Comparison of ENCODE assay signal across 10 mouse cellular contexts in the genomic region with DNA sequence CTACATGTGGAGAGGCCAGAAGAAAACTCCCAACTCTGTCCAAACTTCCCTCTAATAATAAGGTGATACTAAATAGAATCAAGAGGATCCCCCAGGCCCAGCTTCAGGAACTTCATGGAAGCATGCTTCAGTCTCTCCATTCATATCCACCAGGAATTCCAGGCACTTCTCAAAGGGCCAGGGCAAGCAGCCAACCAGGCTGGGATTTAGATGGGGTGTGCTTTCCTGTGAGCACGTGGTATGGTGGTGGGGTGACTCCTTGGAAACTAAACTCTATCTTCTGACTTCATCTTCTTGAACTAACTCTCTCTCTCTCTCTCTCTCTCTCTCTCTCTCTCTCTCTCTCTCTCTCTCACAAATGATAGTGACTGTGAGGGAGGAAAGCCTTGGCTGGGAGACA.
DNase-seq lines count a peak whose midpoint lies in the region; ATAC-seq and TF ChIP-seq lines count a peak whose summit lies in the region.
"Had no signal": no experiment of that assay in that cellular context is flagged by ENCODE, and none has a peak within 500 bp of the region (broad histone marks: within the 10 kb centered on the region; RNA-seq: fewer than 3 reads in every experiment).

No protein-coding gene starts in this region.

- H3K9ac ChIP-seq in limb, embryonic 14.5 days (ENCODE audit: low read depth, low read length, severe bottlenecking): no peak overlapping the region
- H3K9ac ChIP-seq in lung, postnatal 0 days (replicated peaks; ENCODE audit: low read depth): no peak overlapping the region
- H3K9ac ChIP-seq in hindbrain, embryonic 13.5 days: no peak overlapping the region

- intact Hi-C loops in gastrocnemius, adult 2 months (cut with DNase I): loop anchor here (5.0 kb wide), 1 partner anchor 45 kb away; no protein-coding TSS in a partner anchor
- intact Hi-C loops in heart, postnatal 14 days (cut with DNase I): no loop called here

- no peak for TF ChIP-seq CTCF in gastrocnemius, adult 2 months (IDR thresholded peaks at IDR 0.05)
- TF ChIP-seq CTCF in lung, postnatal 0 days (IDR thresholded peaks at IDR 0.05): no peak

- 35% methylated on average over 1 of the region's 1 CpGs for WGBS in limb, embryonic 14.5 days
- 80% methylated on average over 1 of the region's 1 CpGs for WGBS in limb, embryonic 10.5 days
- whole genome bisulfite sequencing in lung, postnatal 0 days: 0% methylated on average over 1 of the region's 1 CpGs
- WGBS in hindbrain, embryonic 13.5 days: 55% methylated on average over 1 of the region's 1 CpGs

- H3K9me3 ChIP-seq in limb, embryonic 14.5 days (ENCODE audit: control insufficient read depth, low read length): no peaks in the 10 kb centered on the region
- no peaks in the 10 kb centered on the region for H3K9me3 ChIP-seq in limb, embryonic 10.5 days (replicated peaks)
- H3K9me3 ChIP-seq in lung, postnatal 0 days (ENCODE audit: low read length): no peaks in the 10 kb centered on the region
- H3K9me3 ChIP-seq in hindbrain, embryonic 13.5 days: no peaks in the 10 kb centered on the region
- H3K9me3 ChIP-seq: megakaryocyte, embryonic 14.5 days had no signal

- 0 out of 2 replicates have a peak, but pooled peaks cover 4% of the 10 kb centered on the region for H3K36me3 ChIP-seq in limb, embryonic 14.5 days (ENCODE audit: control insufficient read depth, insufficient read depth, low read length)
- H3K36me3 ChIP-seq in limb, embryonic 10.5 days: 0 out of 2 replicates have a peak, but pooled peaks cover 2% of the 10 kb centered on the region
- no peaks in the 10 kb centered on the region for H3K36me3 ChIP-seq in lung, postnatal 0 days (ENCODE audit: insufficient read depth, low read length)
- H3K36me3 ChIP-seq in hindbrain, embryonic 13.5 days: no peaks in the 10 kb centered on the region

- no peak overlapping the region for H3K27ac ChIP-seq in limb, embryonic 14.5 days (replicated peaks; ENCODE audit: low read depth, low read length)
- no peak overlapping the region for H3K27ac ChIP-seq in limb, embryonic 10.5 days
- H3K27ac ChIP-seq in gastrocnemius, adult 2 months: peak overlapping the region; percentile 41
- H3K27ac ChIP-seq in lung, postnatal 0 days (ENCODE audit: low read length): 0 out of 2 replicates have a peak overlapping the region, but pooled peaks have one; percentile 38
- H3K27ac ChIP-seq in hindbrain, embryonic 13.5 days: no peak overlapping the region

- no peak overlapping the region for H3K4me2 ChIP-seq in limb, embryonic 14.5 days (replicated peaks; ENCODE audit: low read depth, low read length, severe bottlenecking)
- H3K4me2 ChIP-seq in lung, postnatal 0 days (replicated peaks; ENCODE audit: low read depth, low read length): no peak overlapping the region
- no peak overlapping the region for H3K4me2 ChIP-seq in hindbrain, embryonic 13.5 days

- peak; percentile 47; the same call in 1 of the 2 replicates for TF ChIP-seq EP300 in lung, postnatal 0 days (IDR thresholded peaks at IDR 0.05)

- peak; percentile 62 for DNase-seq in limb, embryonic 14.5 days (ENCODE audit: low spot score)
- DNase-seq in limb, embryonic 10.5 days (ENCODE audit: low spot score): no peak
- DNase-seq in gastrocnemius, adult 2 months: peak; percentile 75
- peak; percentile 72 to 78 for DNase-seq in heart, postnatal 14 days
- peak; percentile 74 for DNase-seq in lung, postnatal 0 days (ENCODE audit: low spot score)
- no peak for DNase-seq in c-Kit-positive CD71-positive TER-119-positive erythroid progenitor cells, embryonic 14.5 days (ENCODE audit: low spot score)
- DNase-seq in layer of hippocampus, adult 9-10 months (ENCODE audit: low spot score): no peak

- TF ChIP-seq POLR2A in limb, embryonic 14.5 days (IDR thresholded peaks at IDR 0.05; ENCODE audit: borderline replicate concordance, extremely low read depth, insufficient read depth, insufficient read length): no peak

- H3K27me3 ChIP-seq in limb, embryonic 14.5 days (ENCODE audit: control insufficient read depth, insufficient read depth, low read length): no peaks in the 10 kb centered on the region
- no peaks in the 10 kb centered on the region for H3K27me3 ChIP-seq in limb, embryonic 10.5 days (ENCODE audit: low read depth, poor library complexity, severe bottlenecking)
- H3K27me3 ChIP-seq in lung, postnatal 0 days (replicated peaks; ENCODE audit: insufficient read depth, low read length): no peaks in the 10 kb centered on the region
- no peaks in the 10 kb centered on the region for H3K27me3 ChIP-seq in hindbrain, embryonic 13.5 days
- H3K27me3 ChIP-seq: megakaryocyte, embryonic 14.5 days had no signal

- ATAC-seq in limb, embryonic 14.5 days (ENCODE audit: low FRiP score, low read depth): no peak
- ATAC-seq in lung, postnatal 0 days: peak; percentile 10; the same call in 1 of the 2 replicates
- ATAC-seq in hindbrain, embryonic 13.5 days (ENCODE audit: low FRiP score): no peak
- ATAC-seq: hindbrain, embryonic 16.5 days had no signal

- H3K4me3 ChIP-seq in limb, embryonic 14.5 days (replicated peaks; ENCODE audit: low read length): no peak overlapping the region
- H3K4me3 ChIP-seq in limb, embryonic 10.5 days: no peak overlapping the region
- no peak overlapping the region for H3K4me3 ChIP-seq in gastrocnemius, adult 2 months
- H3K4me3 ChIP-seq in lung, postnatal 0 days (ENCODE audit: low read depth, low read length): no peak overlapping the region
- H3K4me3 ChIP-seq in hindbrain, embryonic 13.5 days: no peak overlapping the region
- H3K4me3 ChIP-seq: megakaryocyte, embryonic 14.5 days had no signal

- H3K4me1 ChIP-seq in limb, embryonic 14.5 days (ENCODE audit: control insufficient read depth, insufficient read depth, low read length): peaks cover 33% of the 10 kb centered on the region
- H3K4me1 ChIP-seq in limb, embryonic 10.5 days: peaks cover 44% of the 10 kb centered on the region
- peaks cover 35% of the 10 kb centered on the region; the same call in 1 of the 2 replicates for H3K4me1 ChIP-seq in lung, postnatal 0 days (ENCODE audit: insufficient read depth, low read depth, low read length)
- peaks cover 68% of the 10 kb centered on the region for H3K4me1 ChIP-seq in hindbrain, embryonic 13.5 days (replicated peaks)

Comparison
In these comparisons a context has a peak if more than half of its experiments do, and no peak if none do; other contexts are left out.
1. DNase-seq: peak in limb, embryonic 14.5 days (single experiment), gastrocnemius, adult 2 months (single experiment), heart, postnatal 14 days (2 of 2) and lung, postnatal 0 days (single experiment); none in limb, embryonic 10.5 days (single experiment), c-Kit-positive CD71-positive TER-119-positive erythroid progenitor cells, embryonic 14.5 days (single experiment) and layer of hippocampus, adult 9-10 months (single experiment).
2. H3K27ac ChIP-seq: peak in gastrocnemius, adult 2 months (single experiment) and lung, postnatal 0 days (single experiment); none in limb, embryonic 14.5 days (single experiment), limb, embryonic 10.5 days (single experiment) and hindbrain, embryonic 13.5 days (single experiment).